8 mouse cellular contexts compared by ENCODE assay signal in the genomic region with DNA sequence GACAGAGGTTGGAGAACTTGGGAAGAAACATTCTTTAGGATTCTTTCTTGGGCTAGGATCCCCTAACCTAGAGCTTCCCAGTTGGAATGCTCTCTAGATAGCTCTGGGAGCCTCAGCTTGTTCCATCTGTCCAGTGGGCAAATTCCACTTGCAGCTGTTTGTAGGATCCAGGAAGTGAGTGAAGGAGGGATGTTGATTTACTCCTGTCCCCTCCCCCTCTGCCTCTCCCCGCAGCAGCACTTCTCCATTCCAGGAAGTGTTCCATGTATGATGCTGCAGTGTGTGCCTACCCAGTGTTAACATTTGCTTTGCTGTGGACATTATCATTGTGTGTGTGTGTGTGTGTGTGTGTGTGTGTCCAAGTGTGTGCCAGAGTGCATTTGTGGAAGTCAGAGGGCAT. TPM values are rescaled to one million over a fixed set of nuclear protein-coding genes. Genes with fewer than 3 reads are reported as not detected.
A peak's percentile ranks its signal among the peaks of the same experiment; 100 is the strongest.
DNase-seq lines count a peak whose midpoint lies in the region; ATAC-seq and TF ChIP-seq lines count a peak whose summit lies in the region.

No protein-coding gene starts in this region.

- H3K36me3 ChIP-seq in forebrain, embryonic 12.5 days (replicated peaks), result peaks cover 12% of the 10 kb centered on the region
- H3K36me3 ChIP-seq in kidney, postnatal 0 days (ENCODE audit: insufficient read depth, low read length), result no peaks in the 10 kb centered on the region

- no peak overlapping the region for H3K27ac ChIP-seq in forebrain, embryonic 12.5 days
- H3K27ac ChIP-seq in kidney, postnatal 0 days, result peak overlapping the region; percentile 95

- 21% methylated on average over 1 of the region's 1 CpGs for WGBS in forebrain, embryonic 12.5 days
- 0% methylated on average over 1 of the region's 1 CpGs for WGBS in kidney, postnatal 0 days

- peak overlapping the region; percentile 95 for H3K4me3 ChIP-seq in forebrain, embryonic 12.5 days (replicated peaks)
- peak overlapping the region; percentile 98 for H3K4me3 ChIP-seq in kidney, postnatal 0 days (replicated peaks; ENCODE audit: low read depth, low read length)

- TF ChIP-seq CTCF in kidney, postnatal 0 days (IDR thresholded peaks at IDR 0.05; ENCODE audit: low read depth), result no peak

- H3K9ac ChIP-seq in forebrain, embryonic 12.5 days, result peak overlapping the region; percentile 89
- peak overlapping the region; percentile 95 for H3K9ac ChIP-seq in kidney, postnatal 0 days (ENCODE audit: low read depth, low read length)

- peak; percentile 49 for DNase-seq in kidney, adult 11 months
- DNase-seq in kidney, adult 8-10 months, result no peak
- DNase-seq in kidney, postnatal 0 days (ENCODE audit: low spot score), result peak; percentile 68
- peak; percentile 39 to 46 for DNase-seq in lung, postnatal 4 days
- DNase-seq in adrenal gland, postnatal 10 days, result no peak
- DNase-seq in adrenal gland, postnatal 4 days (ENCODE audit: low spot score in 2 of 2), result no peak
- no peak for DNase-seq in right cerebral cortex, postnatal 14 days

- peak overlapping the region; percentile 93 for H3K4me2 ChIP-seq in forebrain, embryonic 12.5 days
- peak overlapping the region; percentile 88 for H3K4me2 ChIP-seq in kidney, postnatal 0 days (ENCODE audit: low read length)

- no peaks in the 10 kb centered on the region for H3K9me3 ChIP-seq in forebrain, embryonic 12.5 days
- H3K9me3 ChIP-seq in kidney, postnatal 0 days (replicated peaks; ENCODE audit: low read length), result no peaks in the 10 kb centered on the region

- no peak for ATAC-seq in forebrain, embryonic 12.5 days (ENCODE audit: low FRiP score)
- no peak for ATAC-seq in kidney, postnatal 0 days (replicated peaks; ENCODE audit: low FRiP score, low read depth)

- no peaks in the 10 kb centered on the region for H3K27me3 ChIP-seq in forebrain, embryonic 12.5 days
- H3K27me3 ChIP-seq in kidney, postnatal 0 days (ENCODE audit: insufficient read depth, low read length), result no peaks in the 10 kb centered on the region

- H3K4me1 ChIP-seq in forebrain, embryonic 12.5 days, result peaks cover 36% of the 10 kb centered on the region
- peaks cover 25% of the 10 kb centered on the region for H3K4me1 ChIP-seq in kidney, postnatal 0 days (replicated peaks; ENCODE audit: insufficient read depth, low read length)

RNA-seq across cellular contexts. Expression of gene Dnm2, which starts 1.3 kb away (rescaled TPM):
- 73.8 and 78.4 TPM in 2 replicates for polyA plus RNA-seq in forebrain, embryonic 12.5 days (2016; fragmentation: Nextera tagmentation; extraction: Ambion mirVana)
- polyA plus RNA-seq in kidney, postnatal 0 days (2015; fragmentation: Nextera tagmentation; extraction: Ambion mirVana), result 68.0 and 68.9 TPM in 2 replicates
- 10 to 100 TPM; 79.1 to 94.7 TPM for total RNA-seq in adrenal gland, postnatal 10 days (2021)
- 100 to 1,000 TPM; 111 to 116 TPM for total RNA-seq in adrenal gland, postnatal 4 days (2021)

RNA-seq across cellular contexts. Expression of gene Qtrt1, which starts 14.4 kb away (rescaled TPM):
- 43.5 and 50.8 TPM in 2 replicates for polyA plus RNA-seq in forebrain, embryonic 12.5 days (2016; fragmentation: Nextera tagmentation; extraction: Ambion mirVana)
- 41.1 and 42.0 TPM in 2 replicates for polyA plus RNA-seq in kidney, postnatal 0 days (2015; fragmentation: Nextera tagmentation; extraction: Ambion mirVana)
- 10 to 100 TPM; 14.8 to 21.1 TPM for total RNA-seq in adrenal gland, postnatal 10 days (2021)
- 10 to 100 TPM; 34.0 to 35.3 TPM for total RNA-seq in adrenal gland, postnatal 4 days (2021)

RNA-seq across cellular contexts. Expression of gene Ilf3, which starts 58.3 kb away (rescaled TPM):
- 335 and 363 TPM in 2 replicates for polyA plus RNA-seq in forebrain, embryonic 12.5 days (2016; fragmentation: Nextera tagmentation; extraction: Ambion mirVana)
- 113 and 125 TPM in 2 replicates for polyA plus RNA-seq in kidney, postnatal 0 days (2015; fragmentation: Nextera tagmentation; extraction: Ambion mirVana)
- 10 to 100 TPM; 54.4 to 67.4 TPM for total RNA-seq in adrenal gland, postnatal 10 days (2021)
- 100 to 1,000 TPM; 107 to 118 TPM for total RNA-seq in adrenal gland, postnatal 4 days (2021)

Comparison
In these comparisons a context has a peak if more than half of its experiments do, and no peak if none do; other contexts are left out.
1. DNase-seq: peak in kidney, adult 11 months (single experiment), kidney, postnatal 0 days (single experiment) and lung, postnatal 4 days (2 of 2); none in kidney, adult 8-10 months (0 of 2), adrenal gland, postnatal 10 days (single experiment), adrenal gland, postnatal 4 days (0 of 2) and right cerebral cortex, postnatal 14 days (single experiment).